Mouse (Mus musculus): Measurements from ENCODE around the gene Hcrtr1. TPM values are rescaled to one million over a fixed set of nuclear protein-coding genes. Genes with fewer than 3 reads are reported as not detected.

The Hcrtr1 gene
- polyA plus RNA-seq, 1 experiment, result not detected

DNA sequence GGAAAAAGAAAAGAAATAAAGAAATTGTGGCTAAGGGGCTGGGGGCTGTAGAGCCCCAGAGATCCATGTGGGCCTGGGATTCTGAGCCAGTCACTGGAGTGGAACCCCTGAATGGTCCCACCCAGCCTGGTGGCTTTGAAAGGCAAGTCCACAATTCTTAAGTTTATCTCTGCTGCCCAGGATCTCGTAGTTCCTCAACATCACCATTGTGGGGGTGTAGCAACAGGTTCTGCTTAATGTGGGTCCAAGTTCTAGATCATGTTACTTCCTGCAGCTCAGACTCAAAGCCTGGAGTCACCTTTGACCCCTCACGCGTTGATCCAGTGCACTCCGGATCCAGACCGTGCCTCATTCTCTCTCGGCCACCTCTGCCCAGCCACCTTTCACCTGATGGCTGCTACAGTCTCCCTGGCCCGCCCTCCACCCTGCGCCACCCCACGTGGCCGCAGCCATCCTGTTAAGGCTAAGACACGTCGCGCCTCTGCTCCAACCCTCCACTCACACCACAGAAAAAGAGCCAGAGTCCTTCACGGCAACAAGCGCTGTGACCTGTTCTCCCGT is 30.3 kb upstream of the Hcrtr1 start:
- Histone ChIP-seq H3K4me3 (replicated peaks) (no peak overlapping the region), H3K36me3 (replicated peaks; ENCODE audit: low read length) (no peaks in the 10 kb centered on the region), H3K9me3 (no peaks in the 10 kb centered on the region), H3K4me1 (peaks cover 9% of the 10 kb centered on the region; the same call in 1 of the 2 replicates), H3K27me3 (replicated peaks) (peaks cover 92% of the 10 kb centered on the region)
- no peak for TF ChIP-seq FLI1 (IDR thresholded peaks at IDR 0.05; ENCODE audit: low read length)
- TF ChIP-seq GATA1 (IDR thresholded peaks at IDR 0.05; ENCODE audit: borderline replicate concordance, low read length), result no peak

DNA sequence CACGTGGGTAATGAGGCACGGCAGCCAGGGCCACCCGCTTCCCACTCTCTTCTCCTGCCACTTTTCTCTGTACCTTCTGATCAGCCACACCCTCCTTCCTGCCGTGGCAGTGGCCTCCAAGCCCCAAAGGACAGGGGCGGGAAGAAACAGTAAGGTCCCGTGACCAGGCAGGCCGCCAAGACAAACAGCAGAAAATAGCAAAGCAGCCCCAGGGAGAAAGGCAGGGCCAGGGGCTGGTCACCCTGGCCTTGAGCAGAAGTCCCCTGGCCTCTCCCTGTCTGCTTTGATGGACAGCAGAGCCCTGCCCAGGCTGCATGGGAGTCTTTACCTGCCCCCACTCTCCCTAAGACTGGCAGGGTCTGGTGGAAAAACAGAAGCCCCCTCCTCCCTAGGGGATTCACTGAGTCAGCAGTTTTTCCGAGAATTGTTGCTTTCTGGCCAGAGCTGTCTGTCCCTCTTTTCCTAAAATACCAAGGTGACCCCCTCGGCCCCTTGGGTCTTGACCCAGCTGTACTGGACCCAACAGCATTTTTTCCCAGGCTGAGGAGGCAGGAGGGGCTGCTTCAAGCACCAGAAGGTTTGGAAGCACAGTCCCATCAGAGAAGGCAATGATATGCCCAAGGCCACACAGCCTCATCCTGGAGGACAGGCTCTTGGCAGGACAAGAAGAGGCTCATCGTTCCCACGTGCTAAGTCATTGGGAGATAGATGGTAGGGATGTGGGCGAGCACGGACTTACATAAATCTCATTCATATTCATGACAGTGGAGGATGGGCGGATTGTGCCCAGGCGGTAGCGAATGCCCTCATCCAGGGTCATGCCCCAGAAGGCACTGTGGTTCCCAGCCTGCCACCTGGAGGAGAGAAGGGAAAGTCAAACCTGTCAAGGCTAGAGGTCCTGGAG is 29.4 kb upstream of the Hcrtr1 start:
- peaks cover 92% of the 10 kb centered on the region for H3K27me3 ChIP-seq (replicated peaks)
- H3K4me1 ChIP-seq, result peaks cover 10% of the 10 kb centered on the region
- no peaks in the 10 kb centered on the region for H3K9me3 ChIP-seq
- H3K4me3 ChIP-seq (replicated peaks), result peak overlapping the region; percentile 9
- no peak for TF ChIP-seq GATA1 (IDR thresholded peaks at IDR 0.05; ENCODE audit: borderline replicate concordance, low read length)
- no peak for TF ChIP-seq FLI1 (IDR thresholded peaks at IDR 0.05; ENCODE audit: low read length)
- no peaks in the 10 kb centered on the region for H3K36me3 ChIP-seq (replicated peaks; ENCODE audit: low read length)

DNA sequence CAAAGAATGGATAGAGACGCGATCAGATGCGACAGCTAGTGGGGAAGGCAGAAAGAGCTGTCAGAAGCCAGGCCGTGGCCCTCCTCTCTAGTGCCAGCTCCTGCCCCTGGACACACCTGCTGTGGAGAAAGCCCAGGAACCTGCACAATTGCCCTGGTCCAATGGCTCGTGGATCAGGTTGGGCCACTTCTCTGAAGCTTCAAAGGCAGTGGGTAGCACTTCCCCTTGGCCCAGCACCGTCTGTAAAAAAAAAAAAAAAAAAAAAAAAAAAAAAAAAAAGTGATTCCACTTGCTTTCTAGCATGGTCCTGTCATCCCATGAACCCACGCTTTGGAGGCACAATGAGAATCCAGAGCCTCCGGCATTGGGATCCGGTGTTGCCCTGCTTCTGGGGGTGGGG is 28.7 kb upstream of the Hcrtr1 start:
- Histone ChIP-seq H3K27me3 (replicated peaks) (peaks cover 93% of the 10 kb centered on the region), H3K4me3 (replicated peaks) (no peak overlapping the region)

DNA sequence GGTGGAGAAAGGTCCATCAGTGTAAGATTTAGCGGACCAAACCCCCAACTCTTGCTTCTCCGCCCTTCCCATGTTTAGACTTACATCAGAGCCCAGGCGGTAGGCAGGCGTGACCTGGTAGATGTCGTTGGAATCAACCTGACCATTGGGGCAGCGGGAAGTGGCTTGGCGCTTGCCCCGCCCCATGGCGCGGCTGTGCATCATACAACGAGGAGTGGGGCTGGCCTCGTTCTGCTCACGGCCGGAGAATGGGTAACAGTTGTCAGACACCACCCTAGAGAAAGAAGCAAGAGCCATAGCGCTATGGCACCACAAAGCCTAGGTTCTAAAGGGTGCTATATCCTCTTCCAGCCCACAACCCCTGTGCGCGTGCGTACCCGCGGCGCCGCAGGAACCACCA is 28.2 kb upstream of the Hcrtr1 start:
- TF ChIP-seq GATA1 (IDR thresholded peaks at IDR 0.05; ENCODE audit: borderline replicate concordance, low read length), result no peak
- no peak for TF ChIP-seq FLI1 (IDR thresholded peaks at IDR 0.05; ENCODE audit: low read length)
- peaks cover 93% of the 10 kb centered on the region for H3K27me3 ChIP-seq (replicated peaks)

More for the DNA sequence above, 28.7 kb upstream of the Hcrtr1 start:
- Histone ChIP-seq H3K9me3 (no peaks in the 10 kb centered on the region), H3K36me3 (replicated peaks; ENCODE audit: low read length) (no peaks in the 10 kb centered on the region), H3K4me1 (peaks cover 16% of the 10 kb centered on the region)
- TF ChIP-seq GATA1 (IDR thresholded peaks at IDR 0.05; ENCODE audit: borderline replicate concordance, low read length) (no peak), FLI1 (IDR thresholded peaks at IDR 0.05; ENCODE audit: low read length) (no peak)

DNA sequence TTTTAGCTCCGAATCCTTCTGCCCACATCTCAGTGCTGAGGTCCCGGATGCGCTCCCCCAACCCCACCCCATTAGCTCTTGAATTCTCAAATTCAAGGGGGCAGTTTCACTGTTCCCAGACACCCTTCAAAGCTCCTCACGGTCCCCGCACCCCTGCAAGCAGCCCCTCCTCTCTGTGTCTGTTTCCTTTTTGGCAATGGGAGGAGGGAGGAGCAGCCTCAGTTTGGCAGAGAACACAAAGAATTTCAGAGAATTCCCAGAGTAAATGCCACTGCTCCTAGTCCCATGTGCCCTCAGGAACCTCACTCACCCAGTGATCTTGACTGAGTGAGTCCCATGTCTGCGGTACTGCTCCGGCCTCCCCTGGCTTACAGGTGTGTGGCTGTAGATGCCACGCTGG is 27.4 kb upstream of the Hcrtr1 start:
- peaks cover 93% of the 10 kb centered on the region for H3K27me3 ChIP-seq (replicated peaks)
- TF ChIP-seq GATA1 (IDR thresholded peaks at IDR 0.05; ENCODE audit: borderline replicate concordance, low read length) (no peak), FLI1 (IDR thresholded peaks at IDR 0.05; ENCODE audit: low read length) (no peak)
- H3K36me3 ChIP-seq (replicated peaks; ENCODE audit: low read length), result no peaks in the 10 kb centered on the region
- H3K4me3 ChIP-seq (replicated peaks), result no peak overlapping the region
- peaks cover 16% of the 10 kb centered on the region for H3K4me1 ChIP-seq
- H3K9me3 ChIP-seq, result no peaks in the 10 kb centered on the region

More for the DNA sequence above, 28.2 kb upstream of the Hcrtr1 start:
- Histone ChIP-seq H3K4me3 (replicated peaks) (no peak overlapping the region), H3K36me3 (replicated peaks; ENCODE audit: low read length) (no peaks in the 10 kb centered on the region), H3K9me3 (no peaks in the 10 kb centered on the region), H3K4me1 (peaks cover 16% of the 10 kb centered on the region)

DNA sequence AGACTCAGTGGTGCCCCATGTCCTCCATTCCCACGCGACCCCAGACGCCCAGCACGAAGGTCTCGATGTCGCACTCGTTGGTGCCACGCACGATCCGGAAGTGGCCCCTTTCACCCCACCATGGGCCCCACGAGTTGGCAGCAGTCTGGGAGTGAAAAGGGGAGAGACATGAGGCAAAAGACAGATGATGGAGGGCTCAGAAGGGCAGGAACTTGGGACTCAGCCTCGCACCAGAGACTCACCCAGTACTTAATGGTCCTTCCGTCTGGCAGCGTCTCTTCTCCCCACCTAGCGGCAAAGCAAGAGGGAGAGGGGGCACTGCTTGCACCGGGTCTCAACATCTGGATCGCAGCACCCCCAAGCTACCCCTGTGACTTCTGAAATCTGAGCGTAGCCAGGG is 26.9 kb upstream of the Hcrtr1 start:
- TF ChIP-seq FLI1 (IDR thresholded peaks at IDR 0.05; ENCODE audit: low read length) (no peak), GATA1 (IDR thresholded peaks at IDR 0.05; ENCODE audit: borderline replicate concordance, low read length) (no peak)
- Histone ChIP-seq H3K4me1 (peaks cover 16% of the 10 kb centered on the region), H3K36me3 (replicated peaks; ENCODE audit: low read length) (no peaks in the 10 kb centered on the region), H3K27me3 (replicated peaks) (peaks cover 92% of the 10 kb centered on the region), H3K9me3 (no peaks in the 10 kb centered on the region), H3K4me3 (replicated peaks) (no peak overlapping the region)

DNA sequence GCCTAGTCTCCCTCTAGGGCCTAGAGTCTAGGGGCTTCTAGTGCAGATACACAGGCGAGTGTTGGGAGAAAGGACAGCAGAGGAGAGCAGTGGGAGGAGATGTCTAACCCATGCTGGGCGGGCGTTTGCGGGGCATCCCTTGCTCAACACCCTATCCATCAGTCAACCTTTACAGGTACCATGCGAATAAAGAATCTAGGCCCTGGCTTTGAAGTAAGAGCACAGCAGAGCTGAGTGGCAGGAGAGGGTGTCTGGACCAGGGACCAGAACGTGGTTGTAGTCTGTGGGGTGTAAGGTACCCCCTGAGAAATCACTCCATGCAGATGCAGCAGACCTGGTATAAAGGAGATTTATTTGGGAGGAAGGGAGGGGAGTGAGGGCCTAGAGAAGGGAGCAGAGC is 25.0 kb upstream of the Hcrtr1 start:
- TF ChIP-seq GATA1 (IDR thresholded peaks at IDR 0.05; ENCODE audit: borderline replicate concordance, low read length) (no peak), FLI1 (IDR thresholded peaks at IDR 0.05; ENCODE audit: low read length) (no peak)
- peaks cover 91% of the 10 kb centered on the region for H3K27me3 ChIP-seq (replicated peaks)
- H3K36me3 ChIP-seq (replicated peaks; ENCODE audit: low read length), result no peaks in the 10 kb centered on the region
- no peak overlapping the region for H3K4me3 ChIP-seq (replicated peaks)
- H3K9me3 ChIP-seq, result no peaks in the 10 kb centered on the region
- peaks cover 16% of the 10 kb centered on the region for H3K4me1 ChIP-seq

DNA sequence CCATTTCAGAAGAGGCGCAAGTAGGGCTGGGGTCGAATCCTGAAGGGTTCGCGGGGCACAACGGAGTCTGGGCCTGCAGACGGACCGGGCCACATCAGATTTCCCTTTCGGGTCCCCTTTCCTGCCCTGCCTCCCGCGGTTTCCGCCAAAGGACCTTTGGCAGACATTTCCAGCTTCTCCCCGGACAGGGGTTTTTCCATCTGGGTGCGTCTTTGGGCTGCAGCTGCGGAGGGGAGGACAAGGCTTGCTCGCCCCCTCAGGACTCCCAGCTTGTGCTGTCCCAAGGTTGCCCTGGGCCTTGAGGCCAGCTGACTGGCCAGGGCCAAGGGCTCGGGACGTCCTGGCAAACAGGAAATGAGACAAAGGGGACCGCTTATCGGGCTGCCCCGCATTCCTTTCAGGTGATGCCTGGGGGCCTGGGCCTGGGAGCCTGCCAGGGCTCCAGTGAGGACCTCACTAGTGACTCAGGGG is 24.3 kb upstream of the Hcrtr1 start:
- Histone ChIP-seq H3K27me3 (replicated peaks) (peaks cover 88% of the 10 kb centered on the region), H3K4me3 (replicated peaks) (no peak overlapping the region)
- TF ChIP-seq GATA1 (IDR thresholded peaks at IDR 0.05; ENCODE audit: borderline replicate concordance, low read length) (no peak), FLI1 (IDR thresholded peaks at IDR 0.05; ENCODE audit: low read length) (no peak)

DNA sequence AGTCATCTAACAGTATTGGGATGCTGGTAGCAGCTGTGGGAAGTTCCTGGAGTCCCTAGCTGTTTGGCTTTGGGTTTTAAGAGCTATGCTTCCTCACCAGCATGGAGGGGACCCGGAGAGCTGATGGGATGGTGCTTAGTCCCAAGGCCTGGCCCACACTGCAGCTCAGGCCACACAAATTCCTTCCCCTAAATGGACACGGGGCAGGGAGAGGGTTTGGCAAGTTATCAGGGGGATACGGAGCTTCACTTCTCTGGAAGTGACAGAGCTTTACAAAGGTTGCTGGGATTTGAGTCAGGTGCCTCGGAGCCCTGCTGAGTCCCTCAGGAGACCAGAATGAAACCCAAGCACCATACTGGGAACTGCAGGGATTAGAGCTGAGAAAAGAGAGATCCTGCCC is 22.2 kb upstream of the Hcrtr1 start:
- Histone ChIP-seq H3K36me3 (replicated peaks; ENCODE audit: low read length) (no peaks in the 10 kb centered on the region), H3K9me3 (no peaks in the 10 kb centered on the region), H3K4me3 (replicated peaks) (no peak overlapping the region), H3K4me1 (peaks cover 16% of the 10 kb centered on the region), H3K27me3 (replicated peaks) (peaks cover 87% of the 10 kb centered on the region)
- TF ChIP-seq FLI1 (IDR thresholded peaks at IDR 0.05; ENCODE audit: low read length) (no peak), GATA1 (IDR thresholded peaks at IDR 0.05; ENCODE audit: borderline replicate concordance, low read length) (no peak)

More for the DNA sequence above, 24.3 kb upstream of the Hcrtr1 start:
- no peaks in the 10 kb centered on the region for H3K36me3 ChIP-seq (replicated peaks; ENCODE audit: low read length)
- H3K4me1 ChIP-seq, result peaks cover 16% of the 10 kb centered on the region
- H3K9me3 ChIP-seq, result no peaks in the 10 kb centered on the region
